Mouse (Mus musculus): Measurements from ENCODE around the gene AV320801. TPM values are rescaled to one million over a fixed set of nuclear protein-coding genes. Genes with fewer than 3 reads are reported as not detected.
"Not testable (repeated sequence)": the region's sequence is repeated elsewhere in the genome, so short reads cannot be mapped to it uniquely, and the experiment has no call there.

The AV320801 gene
- not detected in 2 replicates for polyA plus RNA-seq (2014; fragmentation: Nextera tagmentation; extraction: Ambion mirVana)

DNA sequence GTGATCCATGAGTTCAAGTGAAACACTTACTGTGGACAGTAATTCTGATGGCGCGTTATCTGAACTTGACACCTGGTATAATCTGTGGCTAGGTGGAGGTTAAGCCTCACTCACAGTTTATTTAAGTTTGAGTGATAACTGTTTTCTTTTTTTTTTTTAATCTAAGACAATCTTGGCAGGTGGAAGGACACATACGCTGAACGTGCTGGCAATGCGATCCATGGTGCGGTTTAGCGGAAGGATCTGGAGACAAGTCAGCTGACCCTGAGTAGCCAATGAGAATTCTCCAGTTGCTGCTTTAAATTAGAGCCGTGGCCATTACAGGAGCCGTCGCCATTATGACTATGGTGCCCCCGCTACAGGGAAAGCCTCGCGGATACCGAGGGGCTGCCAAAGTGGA lies at the start of gene AV320801:
AV320801 (plus strand) TSS at position 301 of the 400 bp plus-strand sequence.
- not testable (repeated sequence) for H3K9ac ChIP-seq (replicated peaks; ENCODE audit: low read depth, low read length); H3K9me3 ChIP-seq (ENCODE audit: control insufficient read depth, low read depth, low read length); H3K4me3 ChIP-seq (ENCODE audit: low read depth, low read length); H3K4me1 ChIP-seq (ENCODE audit: control insufficient read depth, insufficient read depth, low read length); H3K27ac ChIP-seq (ENCODE audit: low read length); ATAC-seq (ENCODE audit: insufficient number of reproducible peaks, insufficient read depth, low FRiP score, low read depth); H3K36me3 ChIP-seq (ENCODE audit: control insufficient read depth, insufficient read depth, low read length); H3K4me2 ChIP-seq (replicated peaks; ENCODE audit: low read depth, low read length); H3K27me3 ChIP-seq (ENCODE audit: control insufficient read depth, insufficient read depth, low read length)
- 95% methylated on average over 5 of the region's 14 CpGs for WGBS

DNA sequence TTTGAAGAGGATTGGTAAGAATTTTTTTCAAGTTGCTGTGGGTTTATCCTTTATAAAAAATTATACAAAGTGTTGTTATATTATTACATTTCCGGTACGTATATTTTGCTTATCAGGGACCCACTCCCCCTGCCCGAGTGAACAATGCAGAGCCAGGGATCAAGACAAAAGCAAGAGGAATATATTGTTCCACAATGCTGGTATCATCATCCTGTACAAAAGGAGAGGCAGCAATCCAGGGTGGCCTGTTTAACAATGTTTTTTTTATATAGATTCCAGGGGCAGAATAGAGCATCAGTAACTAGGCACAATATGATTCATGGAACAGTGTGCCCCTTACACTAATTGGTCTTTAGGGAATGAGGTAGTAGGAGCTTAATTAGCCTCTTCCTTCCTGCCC lies 30.2 kb upstream of the AV320801 start:
- not testable (repeated sequence) for H3K36me3 ChIP-seq (ENCODE audit: control insufficient read depth, insufficient read depth, low read length); ATAC-seq (ENCODE audit: insufficient number of reproducible peaks, insufficient read depth, low FRiP score, low read depth); H3K4me1 ChIP-seq (ENCODE audit: control insufficient read depth, insufficient read depth, low read length); H3K4me3 ChIP-seq (ENCODE audit: low read depth, low read length); H3K9me3 ChIP-seq (ENCODE audit: control insufficient read depth, low read depth, low read length); H3K27me3 ChIP-seq (ENCODE audit: control insufficient read depth, insufficient read depth, low read length); H3K9ac ChIP-seq (replicated peaks; ENCODE audit: low read depth, low read length); H3K4me2 ChIP-seq (replicated peaks; ENCODE audit: low read depth, low read length); H3K27ac ChIP-seq (ENCODE audit: low read length)
- no CpG with 5 or more reads among the region's 3 CpGs for WGBS

- not testable (repeated sequence) for ATAC-seq (ENCODE audit: insufficient number of reproducible peaks, insufficient read depth, low FRiP score, low read depth); H3K4me2 ChIP-seq (replicated peaks; ENCODE audit: low read depth, low read length); H3K4me1 ChIP-seq (ENCODE audit: control insufficient read depth, insufficient read depth, low read length); H3K36me3 ChIP-seq (ENCODE audit: control insufficient read depth, insufficient read depth, low read length); H3K27ac ChIP-seq (ENCODE audit: low read length); H3K27me3 ChIP-seq (ENCODE audit: control insufficient read depth, insufficient read depth, low read length); H3K4me3 ChIP-seq (ENCODE audit: low read depth, low read length); H3K9me3 ChIP-seq (ENCODE audit: control insufficient read depth, low read depth, low read length); H3K9ac ChIP-seq (replicated peaks; ENCODE audit: low read depth, low read length)
- WGBS = no CpG with 5 or more reads among the region's 6 CpGs
Measured at GRCm38 (mm10) chrX:135481902-135482301, 12.5 kb upstream of the AV320801 start.

- not testable (repeated sequence) for H3K36me3 ChIP-seq (ENCODE audit: control insufficient read depth, insufficient read depth, low read length); H3K4me2 ChIP-seq (replicated peaks; ENCODE audit: low read depth, low read length); H3K9me3 ChIP-seq (ENCODE audit: control insufficient read depth, low read depth, low read length); ATAC-seq (ENCODE audit: insufficient number of reproducible peaks, insufficient read depth, low FRiP score, low read depth); H3K27me3 ChIP-seq (ENCODE audit: control insufficient read depth, insufficient read depth, low read length); H3K9ac ChIP-seq (replicated peaks; ENCODE audit: low read depth, low read length); H3K27ac ChIP-seq (ENCODE audit: low read length); H3K4me1 ChIP-seq (ENCODE audit: control insufficient read depth, insufficient read depth, low read length); H3K4me3 ChIP-seq (ENCODE audit: low read depth, low read length)
- WGBS = no CpG with 5 or more reads among the region's 3 CpGs
Measured at GRCm38 (mm10) chrX:135483183-135483582, 11.2 kb upstream of the AV320801 start.

Other genes starting within 250 kb of the AV320801 start
- gene Pramel3, start 192.3 kb upstream of the AV320801 start, polyA plus RNA-seq (2014; fragmentation: Nextera tagmentation; extraction: Ambion mirVana) = not detected in 2 replicates
- not detected in 2 replicates for gene Gm5128, start 121.3 kb upstream of the AV320801 start, polyA plus RNA-seq (2014; fragmentation: Nextera tagmentation; extraction: Ambion mirVana)
- gene Gm7903, start 60.8 kb upstream of the AV320801 start, polyA plus RNA-seq (2014; fragmentation: Nextera tagmentation; extraction: Ambion mirVana) = not detected in 2 replicates
- gene Nxf7, start 104.2 kb downstream of the AV320801 start, polyA plus RNA-seq (2014; fragmentation: Nextera tagmentation; extraction: Ambion mirVana) = not detected in 2 replicates
- gene Prame, start 133.1 kb downstream of the AV320801 start, polyA plus RNA-seq (2014; fragmentation: Nextera tagmentation; extraction: Ambion mirVana) = not detected in 2 replicates
- gene Tcp11x2, start 199.2 kb downstream of the AV320801 start, polyA plus RNA-seq (2014; fragmentation: Nextera tagmentation; extraction: Ambion mirVana) = not detected in 2 replicates
- not detected in 2 replicates for gene Tmsb15a, start 230.7 kb downstream of the AV320801 start, polyA plus RNA-seq (2014; fragmentation: Nextera tagmentation; extraction: Ambion mirVana)
- 7.7 and 9.6 TPM in 2 replicates for gene Armcx5, start 248.1 kb downstream of the AV320801 start, polyA plus RNA-seq (2014; fragmentation: Nextera tagmentation; extraction: Ambion mirVana)
- gene Gprasp1, start 248.1 kb downstream of the AV320801 start, polyA plus RNA-seq (2014; fragmentation: Nextera tagmentation; extraction: Ambion mirVana) = 47.3 and 47.4 TPM in 2 replicates

Measured in stomach, embryonic 14.5 days (tissue).